Mouse (Mus musculus) Muller cell, postnatal 12 days (primary cell): ENCODE measurements around the gene Wdfy2.

Experiments used
- DNase-seq: peaks from one replicate; pipeline ENCODE4 v3.0.0-alpha.2; 2015; ENCODE audit errors: inconsistent ontology term

Wdfy2 gene

GRCm38 (mm10) chr14:62844226-62844625, 6.7 kb downstream of the Wdfy2 start:
- peak; percentile 35 for DNase-seq

GRCm38 (mm10) chr14:62845011-62845840, 7.7 kb downstream of the Wdfy2 start:
- DNase-seq: peak; percentile 41

DNA sequence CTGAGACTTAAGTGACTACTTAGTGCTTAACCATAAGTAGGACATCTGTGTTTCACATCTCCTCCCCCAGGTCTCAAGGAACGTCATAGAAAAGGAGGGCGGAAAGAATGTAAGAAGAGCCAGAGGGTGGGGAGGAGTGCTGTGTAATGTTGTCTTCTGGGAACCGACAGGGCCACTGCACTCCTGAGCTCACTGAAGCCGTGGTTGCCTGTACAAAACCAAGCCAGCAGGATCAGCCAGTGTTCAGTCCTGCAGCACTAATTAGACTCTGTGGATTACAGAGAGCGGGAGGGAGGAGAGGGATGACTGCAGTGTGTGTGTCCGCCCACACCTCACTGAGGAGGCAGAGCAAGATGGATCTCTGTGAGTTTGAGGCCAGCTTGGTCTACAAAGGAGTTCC, 13.5 kb downstream of the Wdfy2 start:
- peak; percentile 82 for DNase-seq

DNA sequence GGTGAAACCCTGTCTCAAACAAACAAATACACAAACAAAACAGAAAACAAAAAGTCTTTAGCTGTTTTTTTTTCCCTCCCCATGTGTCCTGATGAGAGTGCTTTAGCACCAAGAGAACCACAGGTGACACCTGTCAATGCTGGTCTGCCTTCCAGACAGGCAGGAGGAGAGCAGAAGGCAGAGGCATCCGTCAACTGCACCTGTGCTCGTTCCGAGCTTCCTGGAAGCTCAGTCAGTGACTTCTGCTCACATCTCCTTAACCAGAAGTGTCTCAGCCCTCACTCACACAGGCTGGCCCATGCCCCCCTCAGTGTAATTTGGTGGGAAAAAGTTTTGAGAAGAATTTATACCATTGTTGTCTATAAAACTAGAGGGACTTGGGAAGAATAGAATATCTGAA, 15.4 kb downstream of the Wdfy2 start:
- no peak for DNase-seq

DNA sequence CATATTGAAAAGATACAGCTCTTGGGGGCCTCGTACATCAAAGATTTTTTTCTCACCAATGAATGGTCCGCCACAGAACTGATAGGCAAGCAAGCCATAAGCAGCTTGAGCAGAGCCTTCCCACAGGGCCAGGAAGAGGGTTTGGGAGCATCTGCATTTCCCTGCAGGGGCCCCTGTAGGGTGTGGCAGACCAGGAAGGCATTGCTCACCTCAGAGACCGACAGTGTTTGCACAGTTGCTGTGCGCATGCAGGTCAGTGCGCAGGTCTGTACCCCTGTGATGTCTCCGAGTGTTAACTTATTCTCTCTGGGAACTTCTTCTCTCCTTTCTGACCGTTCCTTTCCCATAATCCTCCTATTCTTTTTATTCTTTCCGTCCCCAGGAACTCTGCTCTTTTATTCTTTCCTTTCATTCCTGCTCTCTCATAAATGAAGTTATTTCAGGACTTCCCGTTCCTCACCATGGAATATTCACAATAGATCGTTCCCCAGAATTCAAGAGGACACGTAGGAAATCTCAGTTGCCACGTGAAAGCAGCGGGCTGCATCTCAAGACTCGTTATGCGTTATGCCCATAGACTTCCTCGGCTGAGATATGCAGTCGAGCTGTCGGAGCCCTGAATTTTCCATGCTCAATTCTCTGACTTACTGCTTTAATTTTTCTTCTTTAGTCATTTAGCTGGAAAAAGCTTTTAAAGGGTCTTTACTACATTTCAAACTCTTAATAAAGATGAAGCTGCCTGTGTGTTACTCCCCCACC, 17.8 kb downstream of the Wdfy2 start:
- DNase-seq: no peak

DNA sequence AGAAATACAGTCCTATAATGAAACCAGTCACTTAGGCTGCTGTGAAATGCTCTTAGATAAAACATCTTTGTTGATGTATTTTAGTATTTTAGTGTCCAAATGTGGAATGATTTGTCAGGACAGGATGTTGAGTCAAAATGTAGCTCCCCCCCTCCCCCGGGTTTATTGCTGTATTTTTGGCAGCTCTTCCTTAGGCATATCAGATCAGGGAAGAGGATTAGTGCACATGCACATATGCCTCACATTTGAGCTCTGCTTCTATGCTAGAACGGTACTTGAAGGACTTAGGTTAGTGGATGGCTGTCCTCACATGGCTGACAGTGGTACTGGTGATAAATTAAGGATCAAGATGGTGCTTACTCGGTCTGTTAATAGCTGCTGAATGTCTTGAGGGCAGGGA, 18.4 kb downstream of the Wdfy2 start:
- DNase-seq: no peak

- DNase-seq: no peak
These were observed 19.0 kb downstream of the Wdfy2 start for GRCm38 (mm10) chr14:62856490-62856889.

DNA sequence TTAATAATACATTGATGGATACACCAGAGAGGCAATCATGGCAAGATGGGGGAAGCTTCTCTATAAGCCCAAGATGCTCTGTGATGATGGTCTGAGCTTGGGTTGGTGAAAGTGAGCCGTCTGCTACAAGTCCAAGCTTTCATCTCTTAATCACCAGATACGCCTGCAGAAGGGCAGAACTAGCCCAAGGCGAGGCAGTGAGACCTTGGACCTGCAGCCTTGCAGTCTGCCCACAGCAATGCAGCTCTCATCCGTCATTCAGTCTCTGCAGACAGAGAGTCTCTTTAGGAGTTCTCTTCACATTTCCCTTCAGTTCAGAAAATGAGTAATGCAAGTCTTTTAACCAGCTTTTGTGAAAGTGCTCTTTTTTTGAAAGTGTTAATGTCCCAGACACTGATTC, 20.4 kb downstream of the Wdfy2 start:
- DNase-seq: no peak

DNA sequence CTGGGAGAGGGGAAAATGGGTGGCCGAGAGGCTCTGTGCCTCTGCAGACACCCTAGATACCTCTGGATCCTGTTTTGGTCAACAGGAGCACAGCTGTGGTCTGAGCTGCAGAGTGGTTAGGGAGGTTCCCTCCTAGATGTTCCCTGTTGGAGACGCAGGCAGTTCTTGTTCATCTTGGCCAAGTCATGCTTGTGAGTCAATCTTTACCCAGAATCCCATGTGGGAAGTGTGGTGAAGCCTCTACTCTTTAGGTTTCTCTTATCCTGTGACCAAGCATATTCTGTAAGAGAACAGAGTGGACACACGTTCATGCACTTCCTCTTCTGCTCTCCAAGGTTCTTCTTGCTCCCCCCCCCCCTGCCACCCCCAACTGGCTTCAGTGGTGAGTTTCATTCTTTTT, 20.8 kb downstream of the Wdfy2 start:
- no peak for DNase-seq

GRCm38 (mm10) chr14:62862564-62862963, 25.1 kb downstream of the Wdfy2 start:
- no peak for DNase-seq

GRCm38 (mm10) chr14:62864254-62864653, 26.8 kb downstream of the Wdfy2 start:
- no peak for DNase-seq

DNA sequence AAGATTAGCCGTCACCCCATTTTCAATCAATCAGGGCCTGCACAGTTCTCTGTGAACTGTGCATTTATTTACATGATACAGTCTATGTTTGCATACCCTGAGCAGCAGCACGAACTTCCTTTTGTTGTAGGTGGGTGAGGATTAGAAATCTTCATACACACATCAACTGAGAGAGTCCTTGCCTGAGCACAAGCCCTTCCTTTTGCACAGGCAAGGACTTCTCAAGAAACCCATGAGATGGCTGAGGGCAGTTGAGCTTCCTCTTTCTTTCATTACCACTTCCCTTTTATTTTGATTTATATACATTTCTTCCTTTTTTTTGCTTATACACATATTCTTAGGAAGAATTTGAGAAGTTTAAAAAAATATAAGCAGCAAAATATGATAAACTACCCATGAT, 27.9 kb downstream of the Wdfy2 start:
- DNase-seq: no peak

DNA sequence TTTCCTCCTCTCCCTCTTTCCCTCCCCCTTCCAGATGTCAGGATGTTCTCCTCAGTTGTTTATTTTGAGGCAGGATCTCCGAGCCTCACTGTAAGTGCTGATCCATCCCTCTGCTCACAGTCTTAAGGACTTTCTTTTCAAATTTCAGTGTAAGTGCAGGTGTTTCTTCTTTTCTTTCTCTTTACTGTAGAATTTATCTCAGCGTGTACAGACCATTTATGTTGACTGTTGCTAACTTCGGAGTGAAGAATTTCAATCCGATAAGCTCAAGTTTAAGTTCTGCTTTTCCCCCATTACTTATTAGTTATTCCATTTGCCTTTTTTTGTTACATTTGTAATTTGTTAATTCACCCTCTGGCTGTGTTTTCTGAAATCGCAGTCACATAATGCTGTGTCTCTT, 29.6 kb downstream of the Wdfy2 start:
- no peak for DNase-seq

DNA sequence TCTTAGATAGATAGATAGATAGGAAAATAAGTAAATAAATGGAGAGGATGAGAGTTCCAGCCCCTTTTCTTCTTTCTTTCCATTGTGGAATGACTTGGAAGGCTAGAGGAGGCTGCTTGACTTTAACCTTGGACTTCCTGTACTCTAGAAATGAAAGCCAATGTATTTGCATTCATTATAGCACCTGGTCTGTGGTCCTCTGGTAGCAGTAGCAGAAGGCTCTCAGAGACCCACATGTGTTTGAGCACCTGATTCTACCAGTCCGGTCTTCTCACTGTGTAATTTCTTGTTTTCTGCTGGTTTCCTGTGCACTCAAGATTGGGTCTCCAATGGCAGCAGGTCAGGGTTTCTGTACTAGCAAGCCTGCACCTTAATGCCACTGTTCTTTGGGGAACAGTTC, 30.1 kb downstream of the Wdfy2 start:
- DNase-seq: no peak

DNA sequence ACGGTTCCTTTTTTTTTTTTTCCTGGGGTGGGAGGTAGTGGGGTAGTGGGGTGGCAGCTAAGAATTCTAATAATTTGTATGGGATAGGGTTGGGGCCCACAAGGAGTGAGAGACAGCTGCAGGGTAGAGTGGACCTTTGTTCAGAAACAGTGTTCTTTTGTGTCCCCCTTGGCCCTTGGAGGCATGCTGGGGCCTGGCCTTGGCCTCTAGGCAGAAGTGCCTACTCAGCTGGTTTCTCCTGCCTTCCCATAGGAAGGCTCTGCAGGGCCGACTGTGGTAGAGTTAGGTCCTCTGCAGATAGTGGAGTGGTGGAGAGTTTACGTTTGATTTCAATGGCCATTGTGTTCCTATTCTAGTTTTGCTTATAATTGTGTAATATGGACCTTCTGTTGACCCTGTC, 30.8 kb downstream of the Wdfy2 start:
- DNase-seq: peak; percentile 80

GRCm38 (mm10) chr14:62870238-62870638, 32.8 kb downstream of the Wdfy2 start:
- no peak for DNase-seq

DNA sequence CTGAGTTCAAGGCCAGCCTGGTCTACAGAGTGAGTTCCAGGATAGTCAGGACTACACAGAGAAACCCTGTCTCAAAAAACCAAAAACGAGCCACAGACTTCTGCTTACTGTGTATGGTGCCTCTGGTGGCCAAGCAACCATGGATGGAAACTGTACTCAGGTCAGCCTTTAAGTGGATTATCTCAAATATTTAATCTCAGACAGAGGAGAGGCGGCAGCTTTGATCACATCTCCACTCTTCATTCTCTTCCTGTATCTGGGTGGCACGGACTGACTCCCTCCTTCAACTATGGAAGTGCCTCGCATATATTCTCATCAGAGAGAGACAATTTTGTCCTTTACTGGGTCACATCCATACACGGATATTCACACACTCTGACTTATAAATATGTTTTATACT, 34.0 kb downstream of the Wdfy2 start:
- DNase-seq: no peak

DNA sequence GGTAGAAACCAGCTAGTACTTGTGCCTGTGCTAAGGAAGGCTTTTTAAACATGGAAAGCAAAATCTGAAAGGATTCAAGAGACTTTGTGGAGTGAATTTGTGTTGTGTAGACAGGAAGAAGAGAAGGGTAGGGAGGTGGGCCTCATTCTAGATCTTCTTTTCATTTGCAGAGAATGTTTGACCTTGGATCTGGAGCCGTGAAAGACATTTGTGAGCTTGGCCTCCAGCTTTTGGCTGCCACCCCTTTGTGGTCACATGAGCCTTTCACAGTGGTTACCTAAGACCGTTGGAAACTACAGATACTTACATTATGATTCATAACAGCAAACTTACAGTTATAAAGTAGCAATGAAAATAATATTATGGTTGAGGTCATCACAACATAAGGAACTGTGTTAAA, 34.5 kb downstream of the Wdfy2 start:
- DNase-seq: no peak

DNA sequence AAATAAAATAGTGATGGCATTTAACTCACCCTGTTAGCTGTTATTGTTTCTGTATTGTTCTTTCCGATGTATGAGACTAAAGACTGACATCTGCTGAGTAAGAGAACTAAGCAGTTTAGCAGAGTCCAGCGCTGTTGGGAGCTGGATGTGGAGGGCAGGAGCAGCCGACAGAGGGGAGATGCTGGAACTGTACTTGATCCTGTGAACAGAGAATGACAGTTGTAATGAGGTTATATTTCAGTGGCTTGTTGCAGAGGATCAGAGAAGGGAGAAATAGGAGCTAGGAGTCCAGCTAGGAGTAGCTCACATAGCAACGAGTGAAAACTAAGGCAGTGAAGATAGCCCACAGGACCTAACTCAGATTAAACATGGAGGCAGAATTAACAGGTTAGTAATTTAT, 36.3 kb downstream of the Wdfy2 start:
- no peak for DNase-seq

- DNase-seq: no peak
These were observed 36.9 kb downstream of the Wdfy2 start for GRCm38 (mm10) chr14:62874348-62874747.

GRCm38 (mm10) chr14:62878076-62878475, 40.6 kb downstream of the Wdfy2 start:
- no peak for DNase-seq

GRCm38 (mm10) chr14:62878634-62879430, 41.4 kb downstream of the Wdfy2 start:
- DNase-seq: no peak
